Mouse (Mus musculus) left cerebral cortex, adult 11 months (tissue): ENCODE data around the gene Wdr91.

ENCODE experiments used
- DNase-seq: peaks from one replicate; pipeline ENCODE4 v3.0.0; 2022; ENCODE audit warnings: low spot score

The Wdr91 gene

DNA sequence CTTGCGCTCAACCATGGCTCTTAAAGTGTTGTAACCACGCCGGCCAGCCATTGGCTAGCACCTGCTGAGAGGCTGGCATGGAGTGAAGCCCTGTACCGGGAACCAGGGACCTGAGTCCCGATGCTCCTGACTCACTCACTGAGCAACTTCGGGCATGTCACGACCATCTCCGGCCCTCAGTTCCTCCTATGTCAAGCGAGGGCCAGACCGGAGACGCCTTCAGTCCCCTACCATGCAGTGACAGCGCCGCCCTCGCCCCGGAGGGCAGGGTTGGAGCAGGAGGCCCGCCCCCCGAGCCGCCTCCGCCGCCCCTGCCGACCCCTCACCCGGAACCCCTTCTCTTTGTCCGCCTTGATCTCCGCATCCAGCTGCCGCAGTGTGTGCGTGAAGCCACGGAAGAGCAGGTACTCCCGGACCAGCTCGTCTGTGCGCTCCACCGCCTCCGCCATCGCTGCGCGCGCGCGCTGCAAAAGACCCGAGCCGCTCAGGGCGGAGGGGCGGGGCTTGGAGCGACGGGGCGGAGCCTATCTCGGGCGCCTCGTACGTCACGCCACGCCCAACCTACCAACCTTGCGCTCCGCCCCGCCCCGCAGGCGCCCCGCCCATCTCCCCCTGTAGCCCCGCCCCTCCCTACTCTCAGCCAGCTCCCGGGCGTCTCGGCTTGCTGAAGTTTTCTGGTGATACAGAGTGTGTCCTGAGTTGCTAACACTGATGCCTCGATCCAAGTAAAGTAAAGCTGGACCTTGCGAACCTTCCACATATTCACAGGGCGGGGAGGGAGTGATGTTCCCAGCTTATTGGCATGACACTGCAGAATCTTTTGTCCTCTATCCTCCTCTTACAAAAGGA is at the start of gene Wdr91:
Gene Wdr91 (minus strand): TSS at position 506 of the 849 bp plus-strand sequence.
- DNase-seq = peak; percentile 85

DNA sequence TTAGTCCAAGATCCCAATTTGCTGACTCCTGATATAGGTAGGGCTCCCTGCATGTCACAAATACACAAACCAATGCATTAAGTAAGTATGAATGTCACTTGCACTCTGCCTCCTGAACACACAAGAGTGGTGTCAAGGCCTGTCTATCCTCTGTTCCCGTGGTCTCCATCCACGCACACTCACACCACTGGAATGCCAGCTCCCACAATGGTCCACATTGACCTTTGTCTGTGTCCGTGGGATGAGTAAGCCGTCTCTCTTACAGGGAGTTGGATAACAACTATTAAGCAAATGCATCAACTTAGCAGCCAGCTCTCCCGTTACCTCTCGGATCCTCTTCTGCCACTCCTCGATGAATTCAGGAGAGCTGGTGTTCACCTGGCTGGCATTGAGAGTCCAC is 48.5 kb upstream of the Wdr91 start:
- DNase-seq = no peak

DNA sequence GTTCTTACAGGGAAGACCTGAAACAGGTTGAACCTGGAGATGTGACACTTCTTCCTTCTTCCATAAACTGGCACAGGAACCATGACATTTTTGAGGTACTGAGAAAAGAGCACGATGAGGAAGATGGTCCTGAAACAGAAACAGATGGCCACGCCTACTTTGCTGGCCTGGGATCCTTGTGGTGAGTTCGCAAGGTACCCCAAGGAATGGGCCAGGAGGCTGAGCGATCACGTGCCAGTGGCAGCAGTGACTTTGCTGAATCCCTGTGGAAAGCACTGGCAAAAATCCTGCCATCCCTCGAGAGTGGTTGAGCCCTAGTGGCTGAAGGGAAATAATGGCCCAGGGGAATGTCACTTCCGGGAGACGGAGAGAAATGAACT is 45.2 kb upstream of the Wdr91 start:
- no peak for DNase-seq

DNA sequence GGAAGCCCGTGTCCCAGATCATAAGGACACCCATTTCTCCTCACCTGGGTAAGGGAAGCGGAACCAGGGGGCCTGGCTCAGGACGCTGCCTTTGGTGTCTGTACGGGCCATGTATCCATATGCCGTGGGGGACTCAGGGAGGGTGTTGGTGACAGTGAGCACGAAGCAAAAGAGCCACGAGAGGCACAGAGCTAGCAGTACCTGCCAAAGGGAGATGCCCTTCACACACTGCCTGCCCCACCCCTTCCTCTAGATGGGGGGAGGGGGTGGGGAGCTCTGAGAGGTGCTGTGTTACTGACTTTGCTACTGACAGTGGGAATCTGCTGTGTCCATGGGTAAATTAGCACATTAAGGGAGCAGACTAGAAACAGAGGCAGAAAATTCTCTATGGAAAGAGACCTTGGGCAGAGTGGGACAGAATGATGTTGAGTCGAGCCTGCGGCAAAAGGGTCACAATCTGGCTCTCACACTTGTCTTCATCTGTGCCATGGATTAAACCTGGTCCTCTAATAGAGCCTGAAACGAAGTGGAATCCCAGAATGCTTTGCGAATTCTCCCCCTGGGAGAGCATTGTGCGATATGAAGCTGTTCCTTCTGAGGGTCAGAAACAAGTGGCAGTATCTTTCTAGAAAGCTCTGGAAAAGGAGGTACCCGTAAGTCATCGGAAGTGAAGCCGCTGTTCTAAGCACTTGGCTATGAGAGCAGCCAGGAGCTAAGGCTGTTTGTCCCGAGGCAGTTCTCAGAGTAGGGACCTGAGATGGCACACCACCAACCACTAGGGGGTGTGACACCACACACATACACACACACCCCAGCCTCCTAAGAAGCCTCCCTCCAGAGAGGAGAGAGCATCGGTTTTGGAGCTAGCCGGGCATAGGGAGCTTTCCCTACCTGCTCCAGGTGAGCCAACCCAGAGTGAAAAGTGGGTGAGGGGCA is 44.5 kb upstream of the Wdr91 start:
- no peak for DNase-seq

DNA sequence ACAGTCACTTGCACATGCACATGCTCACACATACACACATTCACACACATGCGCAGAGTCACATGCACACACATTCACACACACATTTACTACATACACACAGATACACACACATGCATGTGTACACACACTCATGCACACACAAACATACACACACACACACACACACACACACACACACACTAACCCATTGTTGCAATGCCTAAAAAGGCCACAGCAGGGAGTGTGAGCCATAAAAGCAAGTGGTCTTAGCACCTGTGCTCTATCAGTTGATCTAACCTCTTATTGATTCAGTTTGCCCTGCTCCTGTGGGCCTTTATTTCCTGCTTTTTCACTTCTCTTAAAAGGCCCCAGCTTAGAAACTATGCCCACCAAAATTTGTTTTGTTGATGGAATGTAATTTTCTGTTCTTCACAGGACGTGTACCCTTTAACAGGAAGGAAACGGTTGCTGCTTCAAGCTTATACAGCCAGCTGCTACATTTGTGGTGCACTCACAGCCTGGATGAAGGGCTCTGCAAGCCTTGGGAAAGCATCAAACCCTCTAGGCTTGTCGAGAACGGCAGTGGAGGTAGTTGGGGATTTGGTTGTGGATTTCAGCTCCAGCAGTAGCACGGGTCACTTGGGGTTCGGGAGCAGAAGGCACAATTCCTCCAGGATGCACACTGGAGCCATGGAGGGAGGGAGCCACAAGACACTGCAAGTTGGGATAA is 41.4 kb upstream of the Wdr91 start:
- no peak for DNase-seq

DNA sequence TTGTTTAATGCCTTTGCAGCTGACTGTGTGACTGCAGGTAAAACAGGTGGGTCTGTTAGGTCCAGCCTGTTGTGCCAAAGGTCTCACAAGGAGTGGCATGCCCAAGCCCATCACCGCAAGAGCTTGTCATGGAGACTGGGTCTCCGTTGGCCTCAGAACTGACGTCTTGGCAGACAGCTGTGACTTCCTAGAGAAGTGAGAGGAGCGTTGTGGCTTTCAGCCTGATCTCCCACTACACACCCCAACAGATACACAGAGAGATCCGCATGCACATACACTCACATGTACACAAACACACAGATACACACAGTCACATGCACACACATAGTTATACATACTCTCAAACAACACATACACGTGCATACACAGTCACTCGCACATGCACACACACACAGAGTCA is 40.8 kb upstream of the Wdr91 start:
- no peak for DNase-seq

DNA sequence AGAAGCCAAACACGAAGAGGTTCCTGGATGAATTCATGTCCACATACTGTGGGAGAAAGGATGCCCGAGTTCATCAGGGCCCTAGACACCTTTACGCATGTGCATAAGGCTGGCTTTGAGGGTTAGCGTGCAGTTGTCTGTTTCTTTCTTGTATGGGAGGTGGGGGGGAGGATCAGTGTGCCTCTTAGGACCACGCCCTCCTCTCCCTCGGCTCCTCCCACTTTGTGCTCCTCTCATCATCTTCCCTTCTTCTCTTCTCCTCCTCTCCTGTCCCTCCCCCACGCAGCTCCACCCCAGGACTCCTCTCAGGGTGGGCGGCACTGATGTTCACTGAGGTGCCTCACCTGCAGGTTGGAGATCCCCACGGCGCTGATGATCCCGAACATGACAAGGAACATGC is 37.8 kb upstream of the Wdr91 start:
- no peak for DNase-seq

DNA sequence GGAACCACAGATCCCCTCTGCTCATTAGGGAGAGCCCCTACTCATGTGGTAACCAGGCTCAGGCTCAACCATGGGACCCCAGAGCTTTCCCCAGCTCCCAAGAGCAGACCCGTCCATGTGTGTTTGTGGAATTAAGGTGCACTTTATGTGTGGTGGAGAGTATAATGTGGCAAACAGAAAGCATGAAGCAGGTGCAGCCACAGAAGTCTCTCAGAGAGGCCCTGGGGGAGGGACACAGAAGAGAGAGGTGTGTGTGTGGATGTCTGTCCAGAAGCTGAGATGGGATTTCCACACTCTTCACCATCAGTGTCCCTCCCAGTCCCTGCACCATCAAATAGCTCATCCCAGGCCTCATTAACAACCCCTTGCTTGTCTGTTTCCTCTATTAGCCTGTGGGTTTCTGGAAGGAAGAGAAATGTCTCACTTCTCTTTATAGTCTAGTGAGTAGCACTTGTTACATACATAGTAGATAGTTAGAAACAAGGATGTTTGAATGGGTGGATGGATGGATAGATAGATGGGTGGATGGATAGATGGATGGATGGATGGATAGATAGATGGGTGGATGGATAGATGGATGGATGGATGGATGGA is 35.9 kb upstream of the Wdr91 start:
- no peak for DNase-seq

DNA sequence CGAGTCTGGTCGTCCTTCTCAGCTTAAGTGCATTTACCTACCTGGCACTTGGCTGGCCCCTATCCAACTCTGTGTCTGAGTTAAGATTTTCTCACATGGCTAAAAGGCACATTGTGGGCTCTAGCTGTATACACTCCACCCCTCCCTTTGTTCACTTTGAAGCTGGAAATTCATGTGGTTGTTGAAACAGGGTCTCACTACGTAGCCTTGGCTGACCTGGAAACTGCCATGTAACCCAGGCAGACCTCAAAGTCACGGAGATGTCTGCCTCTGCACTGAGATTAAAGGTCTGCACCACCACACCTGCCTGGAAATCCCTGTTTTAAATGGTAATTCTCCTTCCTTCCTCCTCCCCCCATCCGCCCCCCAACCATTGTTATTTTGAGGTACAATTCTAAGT is 32.8 kb upstream of the Wdr91 start:
- no peak for DNase-seq

DNA sequence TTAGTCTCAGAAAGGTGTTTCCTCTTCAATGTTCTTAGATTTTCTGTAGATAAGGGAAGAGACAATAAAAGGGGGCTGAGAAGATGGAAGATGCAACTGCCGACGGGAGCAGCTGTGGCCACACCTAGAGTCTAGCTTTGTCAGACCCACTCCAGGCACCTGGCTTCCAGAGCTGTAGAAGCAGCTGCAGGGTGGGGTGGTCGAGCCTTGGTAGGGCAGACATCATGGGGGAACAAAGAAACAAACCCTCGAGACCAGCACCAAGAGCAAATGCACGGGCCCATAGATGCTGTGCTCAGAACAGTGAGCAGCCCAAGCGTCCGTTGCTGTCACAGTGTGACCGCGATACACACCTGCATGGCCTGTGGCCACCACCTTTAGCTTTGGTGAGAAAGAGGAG is 31.8 kb upstream of the Wdr91 start:
- no peak for DNase-seq

DNA sequence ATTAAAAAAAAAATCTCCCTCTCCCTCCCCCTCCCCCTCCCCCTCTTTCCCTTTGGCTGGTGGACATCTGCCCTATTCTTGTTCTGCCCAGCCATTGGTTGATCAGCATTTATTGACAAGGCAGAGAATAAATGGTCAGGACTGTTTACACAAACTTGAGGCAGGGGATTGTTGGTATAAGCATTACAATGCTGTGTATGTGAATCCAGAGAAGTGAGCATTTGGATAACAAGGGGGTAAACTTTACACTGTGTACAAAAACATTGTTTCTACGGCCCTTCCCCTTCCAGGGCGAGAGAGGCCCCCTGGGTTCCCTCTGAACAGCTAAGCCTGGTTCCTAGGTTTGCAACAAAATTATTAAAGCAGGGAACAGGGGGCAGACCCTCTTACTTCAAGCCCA is 30.8 kb upstream of the Wdr91 start:
- DNase-seq = no peak

DNA sequence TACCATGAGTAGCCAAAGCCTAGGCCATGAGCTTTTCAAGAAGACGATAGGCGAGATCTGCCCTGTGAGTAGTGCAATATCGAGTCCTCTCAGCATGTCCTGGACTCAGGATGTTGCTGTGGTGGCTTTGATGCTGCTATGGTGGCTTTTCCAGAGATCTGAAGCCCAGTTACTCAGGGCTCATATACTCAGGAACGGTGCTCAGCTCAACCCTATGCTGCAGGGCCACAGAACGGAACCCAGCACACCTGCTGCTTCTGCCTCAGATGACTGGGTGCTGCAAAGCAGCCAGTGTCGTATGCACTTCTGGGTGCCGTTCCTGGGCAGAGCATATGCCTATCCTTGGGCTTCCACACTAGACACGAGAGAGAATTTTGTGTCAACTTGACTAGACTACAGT is 28.8 kb upstream of the Wdr91 start:
- DNase-seq = no peak

DNA sequence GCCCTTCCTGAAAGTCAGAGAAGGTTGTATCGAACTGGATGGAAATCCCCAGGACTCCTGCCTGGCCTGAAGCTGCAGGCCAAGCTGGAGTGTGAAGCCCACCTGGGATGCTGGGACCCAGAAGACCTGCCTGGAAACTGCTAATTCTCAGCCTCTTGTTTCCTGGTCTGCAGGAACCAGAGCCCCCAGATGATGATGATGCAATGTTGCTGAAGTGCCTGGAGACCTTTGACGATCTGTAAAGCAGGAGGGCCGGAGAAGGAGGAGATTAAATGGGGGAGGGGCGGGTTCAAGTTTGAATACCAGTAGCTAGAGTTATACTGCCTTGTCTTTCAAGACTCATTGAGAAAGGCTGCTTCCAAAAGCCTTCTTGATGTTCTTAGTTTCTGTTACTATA is 28.3 kb upstream of the Wdr91 start:
- no peak for DNase-seq

DNA sequence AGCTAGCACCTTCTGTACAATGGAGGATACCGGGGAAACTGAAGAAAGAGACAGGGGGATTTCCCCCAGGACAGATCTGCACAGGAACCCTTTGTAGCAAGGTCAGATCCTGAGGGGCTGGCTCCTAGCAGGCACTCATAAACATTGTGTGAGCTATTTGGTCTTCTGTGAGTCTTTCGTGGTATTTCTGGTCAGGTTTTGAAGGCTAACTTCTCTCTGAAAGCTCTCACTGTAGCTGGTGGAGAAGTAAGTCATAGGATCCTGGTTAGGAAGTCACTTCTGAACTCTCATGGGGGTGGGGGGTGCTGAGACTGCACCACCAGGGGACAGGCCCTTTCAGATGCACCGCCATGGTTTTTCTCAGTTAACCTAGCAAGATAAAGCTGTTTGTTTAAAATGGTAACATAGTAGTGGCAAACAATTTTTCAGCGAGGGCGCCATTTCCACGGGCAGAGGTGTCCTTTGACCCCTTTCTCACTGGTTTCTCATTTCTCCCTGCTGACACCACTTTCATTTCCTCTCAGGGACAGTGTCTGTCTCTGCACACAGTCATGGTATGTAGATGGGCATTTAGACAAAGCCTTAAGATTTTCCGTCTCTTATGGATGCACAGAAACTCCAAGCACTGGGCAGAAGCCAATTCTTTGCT is 27.7 kb upstream of the Wdr91 start:
- DNase-seq = no peak

DNA sequence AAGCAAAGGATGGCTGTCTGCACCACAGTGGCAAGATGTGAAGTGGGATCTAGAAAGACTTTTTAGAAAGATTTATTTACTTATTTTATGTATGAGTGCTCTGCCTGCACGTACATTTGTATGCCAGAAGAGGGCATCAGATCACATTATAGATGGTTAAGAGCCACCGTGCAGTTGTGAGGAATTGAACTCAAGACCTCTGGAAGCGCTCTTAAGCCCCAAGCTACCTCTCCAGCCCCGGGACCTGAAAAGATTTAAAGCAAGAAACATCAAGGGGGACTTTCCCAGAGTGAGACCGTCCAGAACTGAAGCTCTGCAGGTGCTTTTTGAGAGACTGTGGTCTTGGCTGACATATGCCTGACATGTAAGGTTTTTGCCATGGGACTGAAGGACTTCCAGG is 26.1 kb upstream of the Wdr91 start:
- no peak for DNase-seq

DNA sequence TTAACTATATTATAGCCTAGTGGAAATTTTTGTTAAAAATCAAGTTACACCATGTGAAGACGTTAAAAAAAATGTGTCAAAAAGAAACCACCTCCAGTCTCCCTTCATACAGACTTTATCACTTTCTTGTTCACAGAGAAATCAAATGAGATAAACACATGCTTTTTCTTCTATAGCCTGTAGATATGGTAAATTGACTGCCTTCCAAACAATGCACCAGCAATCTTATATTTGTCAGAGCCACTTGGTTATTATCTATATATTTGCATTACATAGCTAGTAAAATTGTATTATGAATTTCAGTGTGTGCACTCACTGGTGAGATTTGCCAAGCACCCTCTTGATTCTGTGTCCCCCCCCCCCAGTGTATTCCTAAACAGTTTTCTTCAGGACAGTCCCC is 22.0 kb upstream of the Wdr91 start:
- DNase-seq = no peak

DNA sequence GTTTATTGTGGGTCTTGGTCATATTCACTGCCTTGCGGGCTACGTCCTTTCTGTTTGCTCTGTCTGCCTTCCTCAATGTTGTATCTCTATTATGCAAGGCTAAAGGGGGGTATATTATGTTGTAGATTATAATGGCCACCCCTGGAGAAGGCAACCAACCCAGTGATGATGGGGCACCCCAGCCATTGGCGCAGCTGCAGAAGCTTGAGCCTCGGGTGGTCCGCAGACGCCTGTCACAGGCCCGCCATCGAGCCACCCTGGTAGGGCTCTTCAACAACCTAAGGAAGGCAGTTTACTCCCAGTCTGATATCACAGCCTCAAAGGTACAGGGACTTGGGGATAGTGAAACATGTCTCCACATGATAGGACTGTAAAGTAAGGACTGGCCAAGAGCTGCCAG is 16.9 kb upstream of the Wdr91 start:
- DNase-seq = no peak

DNA sequence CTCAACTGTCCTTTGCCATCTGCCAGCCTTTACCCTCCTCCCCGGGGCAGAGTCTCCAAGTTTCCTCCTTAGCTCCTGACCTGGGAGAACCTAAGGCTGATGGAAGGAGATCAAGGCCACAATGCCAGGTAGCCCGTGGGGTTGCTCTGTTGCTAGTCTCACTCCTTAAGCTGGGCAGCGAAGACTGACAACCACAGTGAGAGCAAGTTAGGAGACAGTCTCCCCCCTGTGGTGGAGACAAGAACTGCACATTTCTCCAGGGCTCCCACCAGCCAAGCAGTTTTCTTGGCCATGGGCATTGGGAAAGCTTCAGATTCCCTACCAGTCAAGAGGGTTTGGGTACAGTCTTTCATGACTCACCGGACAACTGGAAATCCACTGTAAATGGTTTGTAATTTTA is 16.5 kb upstream of the Wdr91 start:
- DNase-seq = no peak

DNA sequence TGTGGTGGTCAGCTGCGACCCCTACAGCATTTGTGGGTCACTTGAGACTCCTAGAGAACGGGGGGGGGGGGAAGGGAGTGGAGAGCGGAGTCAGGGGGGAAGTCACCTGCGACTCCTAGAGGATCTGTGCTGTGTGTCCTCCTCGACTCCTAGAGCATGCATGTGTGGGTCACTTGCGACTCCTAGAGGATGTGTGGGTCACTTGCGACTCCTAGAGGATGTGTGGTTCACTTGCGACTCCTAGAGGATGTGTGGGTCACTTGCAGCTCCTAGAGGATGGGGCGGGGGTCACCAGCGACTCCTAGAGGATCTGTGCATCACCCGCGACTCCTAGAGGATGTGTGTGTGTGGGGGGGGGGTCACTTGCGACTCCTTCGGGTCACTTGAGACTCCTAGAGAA is 11.3 kb upstream of the Wdr91 start:
- no peak for DNase-seq

DNA sequence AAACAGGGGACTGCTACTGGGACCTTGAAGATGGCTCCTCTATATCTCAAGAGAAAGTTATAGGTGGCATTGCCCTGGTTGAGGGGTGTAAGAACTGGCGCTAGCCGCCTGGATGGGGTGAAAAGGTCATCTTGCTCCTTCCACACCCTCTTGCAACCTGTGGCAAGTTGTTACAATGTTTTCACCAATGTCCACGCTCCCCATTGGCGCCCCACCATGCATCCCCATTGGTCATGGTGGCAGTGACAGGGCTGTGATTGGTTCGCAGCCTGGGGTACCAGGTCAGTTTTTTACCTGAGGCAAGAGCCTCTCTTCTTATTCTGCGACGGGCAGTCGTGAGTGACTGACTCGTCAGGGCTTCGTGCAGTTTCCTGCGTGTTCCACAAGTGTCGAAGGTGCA is 10.0 kb upstream of the Wdr91 start:
- DNase-seq = no peak

DNA sequence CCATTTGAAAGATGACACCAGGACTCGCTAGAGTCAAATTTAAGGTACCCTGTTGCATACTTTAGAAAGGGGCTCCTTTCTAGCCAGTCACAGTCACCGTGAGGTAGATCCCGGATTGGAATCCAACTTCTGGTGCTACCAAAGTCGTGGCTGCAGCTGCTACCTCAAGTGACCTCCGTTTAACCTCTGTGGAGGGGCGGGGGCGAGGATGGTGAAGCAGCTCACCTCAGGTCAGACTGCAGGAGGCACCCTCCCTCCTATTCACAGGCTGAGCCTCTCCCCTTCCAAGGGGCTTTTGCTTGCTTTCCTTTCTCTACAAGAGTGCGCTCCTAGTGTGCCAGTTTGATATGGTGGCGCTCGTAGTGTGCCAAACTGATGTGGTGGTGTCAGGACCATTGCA is 9.3 kb upstream of the Wdr91 start, which contains the start of gene Stra8:
Gene Stra8 (plus strand): TSS at position 208 of the 400 bp plus-strand sequence.
- no peak for DNase-seq

DNA sequence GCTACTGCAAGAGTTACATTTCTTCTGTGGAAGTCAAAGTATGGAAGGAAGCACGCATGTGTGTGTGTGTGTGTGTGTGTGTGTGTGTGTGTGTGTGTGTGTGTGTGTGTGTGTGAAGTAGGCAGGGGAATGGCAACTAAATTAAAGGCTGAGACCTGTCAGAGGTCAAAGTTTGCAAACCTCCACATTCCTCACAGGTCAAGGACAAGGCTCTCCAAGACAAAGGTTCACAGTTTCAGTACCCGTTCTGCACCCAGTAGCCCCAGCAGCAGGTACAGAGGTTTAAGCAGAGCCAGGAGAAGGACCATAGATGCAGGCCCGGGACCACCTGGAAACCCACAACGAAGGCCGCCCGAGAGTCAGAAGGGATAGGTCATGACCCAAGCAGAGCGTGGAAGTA is 8.5 kb upstream of the Wdr91 start:
- DNase-seq = no peak
